Mouse (Mus musculus): ENCODE results near the gene Cpa4.
A peak's percentile ranks its signal among the peaks of the same experiment; 100 is the strongest.

DNA sequence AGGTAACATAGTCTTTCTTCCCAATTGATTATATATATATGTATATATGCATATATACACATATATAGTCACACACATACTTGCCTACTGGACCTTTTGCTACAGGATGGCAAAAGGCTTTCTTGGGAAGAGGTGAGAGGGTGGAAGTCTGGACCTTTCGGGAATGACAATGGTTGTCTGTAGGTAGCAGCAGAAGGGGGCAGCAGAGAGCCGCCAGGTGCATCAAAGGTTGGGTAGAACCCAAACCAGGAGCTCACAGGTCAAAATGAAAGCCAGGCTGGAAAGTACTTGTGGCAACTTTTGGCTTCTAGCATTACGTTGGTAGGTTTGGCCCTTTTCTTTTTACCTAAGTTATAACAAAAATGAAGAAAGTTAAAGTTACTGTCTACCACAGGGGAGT, 32.8 kb upstream of the Cpa4 start:
- TF ChIP-seq CTCF (IDR thresholded peaks at IDR 0.05), result peak; percentile 92
- TF ChIP-seq POLR2A (IDR thresholded peaks at IDR 0.05; ENCODE audit: insufficient read depth, low read depth, low read length), result no peak
- 0 out of 2 replicates have a peak, but pooled peaks have one; percentile 57 for TF ChIP-seq EP300 (IDR thresholded peaks at IDR 0.05; ENCODE audit: insufficient read depth, low read depth, low read length)

Measured in heart, adult 2 months (tissue).